Mouse (Mus musculus): ENCODE measurements around the gene Gm44973. TPM values are rescaled to one million over a fixed set of nuclear protein-coding genes. Genes with fewer than 3 reads are reported as not detected.
"Not testable (repeated sequence)": the region's sequence is repeated elsewhere in the genome, so short reads cannot be mapped to it uniquely, and the experiment has no call there.

Gene Gm44973
- polyA plus RNA-seq, 2 experiments from 2014 or later = 5.6 to 19.0 TPM

GRCm38 (mm10) chr7:5052438-5052837 lies 37.1 kb downstream of the Gm44973 start:
- no peak for ATAC-seq

GRCm38 (mm10) chr7:5052931-5053343 lies 37.6 kb downstream of the Gm44973 start:
- no peak for ATAC-seq

DNA sequence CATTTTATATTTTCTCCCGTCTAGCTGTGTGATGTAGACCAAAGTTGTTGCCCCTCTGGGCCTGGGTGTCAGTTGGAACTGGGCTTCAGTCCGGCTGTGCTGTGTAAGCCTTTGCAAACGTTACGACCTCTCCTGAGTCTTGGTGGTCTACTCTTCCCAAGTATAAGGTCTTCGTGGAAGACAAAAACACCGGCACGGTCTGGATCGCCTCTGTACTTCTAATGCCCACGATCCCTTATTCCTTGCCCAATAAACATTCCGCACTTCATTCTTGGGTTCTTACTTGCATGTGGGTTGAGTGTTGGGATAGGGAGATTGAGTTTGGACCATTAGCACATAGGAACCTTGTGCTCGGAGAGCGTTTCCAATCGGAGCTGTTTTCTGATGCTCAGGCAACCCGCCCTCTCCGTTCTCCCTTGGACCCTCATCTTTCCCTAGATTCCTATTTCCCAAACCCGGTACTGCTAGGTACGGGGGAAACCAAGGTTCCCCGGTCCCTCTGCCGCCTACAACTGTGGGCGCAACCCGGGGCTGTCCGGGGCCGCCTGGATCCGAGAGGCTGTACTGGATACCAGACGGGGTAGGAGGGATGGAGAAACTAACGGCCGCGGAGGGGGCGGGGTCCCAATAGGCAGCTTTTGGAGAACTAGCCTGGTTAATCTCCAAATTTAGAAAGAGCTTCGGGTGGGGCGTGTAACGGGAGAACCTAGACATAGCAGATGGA lies 38.3 kb downstream of the Gm44973 start:
- no peak for ATAC-seq

DNA sequence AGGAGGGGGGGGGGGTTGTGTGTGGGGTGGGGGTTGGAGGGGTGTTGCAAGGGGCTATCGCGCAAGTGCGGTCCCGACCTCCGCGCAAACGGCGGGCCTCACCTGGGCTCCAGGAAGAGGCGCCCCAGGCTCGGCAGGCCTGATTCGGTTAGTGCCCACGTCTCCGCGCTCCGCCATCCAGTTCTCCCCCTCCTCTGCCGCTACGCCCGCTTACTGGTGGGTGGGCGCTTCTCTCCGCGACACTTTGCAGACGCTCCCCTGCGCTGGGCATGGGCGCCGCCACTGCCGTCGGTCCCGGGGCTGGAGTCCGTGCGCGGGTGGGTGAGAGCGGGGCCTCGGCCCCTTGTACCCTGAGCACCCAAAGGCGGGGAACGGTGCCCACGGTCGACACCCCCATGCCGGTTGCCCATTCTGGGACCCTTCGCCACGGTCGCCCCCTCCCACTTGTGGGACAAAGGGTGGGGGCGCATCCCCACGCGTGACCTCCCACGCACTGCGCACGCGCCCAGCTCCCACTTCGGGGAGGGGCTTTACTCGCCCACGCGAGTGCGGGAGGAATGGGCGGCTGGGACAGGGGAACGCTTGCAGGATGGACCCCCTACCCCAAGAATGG lies 41.5 kb downstream of the Gm44973 start:
- ATAC-seq = no peak

- no peak for ATAC-seq
These were observed 42.1 kb downstream of the Gm44973 start for GRCm38 (mm10) chr7:5057381-5057780.

GRCm38 (mm10) chr7:5057804-5058203 lies 42.5 kb downstream of the Gm44973 start:
- no peak for ATAC-seq

- no peak for ATAC-seq
These were observed 43.3 kb downstream of the Gm44973 start for GRCm38 (mm10) chr7:5058631-5059030.

- ATAC-seq = no peak
These were observed 44.1 kb downstream of the Gm44973 start for GRCm38 (mm10) chr7:5059421-5059820.

DNA sequence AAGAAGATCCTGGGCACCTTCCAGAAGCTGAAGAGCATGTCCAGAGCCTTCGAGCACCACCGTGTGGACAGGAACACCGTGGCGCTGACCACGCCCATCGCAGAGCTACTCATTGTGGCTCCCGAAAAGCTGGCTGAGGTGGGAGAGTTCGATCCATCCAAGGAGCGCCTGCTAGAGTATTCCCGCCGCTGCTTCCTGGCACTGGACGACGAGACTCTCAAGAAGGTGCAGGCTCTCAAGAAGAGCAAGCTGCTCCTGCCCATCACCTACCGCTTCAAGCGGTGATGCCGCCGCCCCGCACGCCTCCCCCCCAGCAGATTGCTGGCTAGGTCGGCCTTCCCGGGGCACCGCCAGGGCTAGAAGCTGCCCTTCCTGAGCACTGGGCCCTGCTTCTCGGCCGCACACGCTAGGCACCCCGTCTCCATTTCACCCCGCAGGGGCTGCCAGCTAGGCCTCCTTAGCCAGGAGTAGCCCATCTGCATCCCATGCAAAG lies 45.0 kb downstream of the Gm44973 start:
- ATAC-seq = no peak

GRCm38 (mm10) chr7:5060944-5061773 lies 45.9 kb downstream of the Gm44973 start:
- ATAC-seq = peak; percentile 75

DNA sequence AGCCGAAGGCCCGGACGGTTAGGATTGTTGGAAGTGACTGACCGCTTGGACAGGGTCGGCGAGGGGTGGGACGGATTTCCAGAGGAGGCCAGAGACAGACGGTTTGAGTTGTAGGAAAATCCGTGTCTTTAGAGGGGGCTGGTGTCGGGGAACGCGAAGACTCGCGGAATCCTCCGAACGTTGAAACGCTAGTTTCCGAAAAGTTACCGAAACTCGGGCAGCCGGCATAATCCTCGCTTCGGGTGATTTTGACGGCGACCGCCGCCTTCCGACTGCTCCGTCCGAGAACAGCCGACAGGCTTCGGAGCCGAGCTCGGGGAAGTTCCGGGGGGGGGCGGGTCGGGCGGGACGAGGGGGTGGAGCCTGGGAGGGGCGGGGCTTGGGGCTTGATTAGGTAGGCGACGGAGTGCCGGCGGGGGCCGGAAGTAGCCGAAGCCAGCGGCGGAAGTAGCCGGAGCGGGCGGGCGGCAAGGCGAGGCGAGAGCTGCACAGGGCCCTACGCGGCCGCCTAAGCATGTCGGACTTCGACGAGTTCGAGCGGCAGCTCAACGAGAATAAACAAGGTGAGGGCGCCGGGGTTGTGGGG lies 46.6 kb downstream of the Gm44973 start, which contains the start of gene U2af2:
Gene U2af2 (plus strand): TSS at position 370 of the 586 bp plus-strand sequence.
- peak; percentile 25 for ATAC-seq

DNA sequence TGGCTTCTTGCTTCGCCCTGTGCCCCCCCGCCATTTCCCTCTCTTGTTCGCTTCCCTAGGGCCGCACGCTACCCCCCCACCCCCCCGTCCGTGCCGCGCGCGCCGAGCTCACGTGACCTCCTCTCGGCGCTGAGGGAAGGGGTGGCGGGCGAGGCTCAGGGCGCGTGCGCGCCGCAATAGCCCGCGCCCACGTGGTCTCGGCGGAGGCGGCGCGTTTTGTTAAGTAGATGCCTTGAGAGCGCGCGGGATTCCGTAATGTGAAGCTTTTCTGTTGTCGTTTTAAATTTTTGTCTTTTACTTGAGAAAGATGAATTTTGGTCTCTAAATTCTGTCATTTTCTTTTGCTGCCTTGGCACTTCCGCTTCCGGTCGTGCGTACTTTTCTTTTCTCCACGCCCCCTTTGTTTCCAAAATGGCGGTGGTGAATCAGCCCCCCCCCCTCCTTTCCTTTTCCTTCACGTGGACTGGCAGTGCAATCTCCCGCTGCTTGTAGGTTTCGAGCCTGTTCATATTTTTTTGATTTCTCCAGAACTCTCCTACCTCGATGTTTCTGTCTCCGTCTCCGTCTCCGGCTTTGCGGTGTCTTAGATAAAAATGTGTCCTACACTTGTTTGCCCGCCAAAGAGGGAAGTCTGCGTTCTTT lies 47.2 kb downstream of the Gm44973 start:
- peak; percentile 8 for ATAC-seq

- ATAC-seq = no peak
These were observed 49.6 kb downstream of the Gm44973 start for GRCm38 (mm10) chr7:5064886-5065285.

GRCm38 (mm10) chr7:5073586-5073985 lies 58.3 kb downstream of the Gm44973 start:
- no peak for ATAC-seq

DNA sequence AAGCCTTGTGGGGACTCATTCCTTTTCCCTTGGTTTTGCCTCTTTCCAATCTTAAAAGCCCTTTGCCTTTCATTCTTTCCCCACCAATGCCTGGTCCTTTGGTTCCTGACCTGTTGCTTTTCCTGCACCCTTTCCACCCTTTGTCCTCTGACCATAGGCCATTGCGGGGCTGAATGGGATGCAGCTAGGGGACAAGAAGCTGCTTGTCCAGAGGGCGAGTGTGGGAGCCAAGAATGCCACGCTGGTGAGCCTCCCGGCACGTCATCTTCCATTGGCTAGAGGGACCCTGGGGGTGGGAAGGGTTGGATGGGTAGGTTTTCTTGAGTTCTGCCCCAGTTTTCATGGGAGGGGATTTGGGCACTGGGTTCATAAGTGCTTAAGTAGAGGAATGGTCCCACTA lies 59.7 kb downstream of the Gm44973 start:
- no peak for ATAC-seq

GRCm38 (mm10) chr7:5076931-5077330 lies 61.6 kb downstream of the Gm44973 start:
- ATAC-seq = no peak

DNA sequence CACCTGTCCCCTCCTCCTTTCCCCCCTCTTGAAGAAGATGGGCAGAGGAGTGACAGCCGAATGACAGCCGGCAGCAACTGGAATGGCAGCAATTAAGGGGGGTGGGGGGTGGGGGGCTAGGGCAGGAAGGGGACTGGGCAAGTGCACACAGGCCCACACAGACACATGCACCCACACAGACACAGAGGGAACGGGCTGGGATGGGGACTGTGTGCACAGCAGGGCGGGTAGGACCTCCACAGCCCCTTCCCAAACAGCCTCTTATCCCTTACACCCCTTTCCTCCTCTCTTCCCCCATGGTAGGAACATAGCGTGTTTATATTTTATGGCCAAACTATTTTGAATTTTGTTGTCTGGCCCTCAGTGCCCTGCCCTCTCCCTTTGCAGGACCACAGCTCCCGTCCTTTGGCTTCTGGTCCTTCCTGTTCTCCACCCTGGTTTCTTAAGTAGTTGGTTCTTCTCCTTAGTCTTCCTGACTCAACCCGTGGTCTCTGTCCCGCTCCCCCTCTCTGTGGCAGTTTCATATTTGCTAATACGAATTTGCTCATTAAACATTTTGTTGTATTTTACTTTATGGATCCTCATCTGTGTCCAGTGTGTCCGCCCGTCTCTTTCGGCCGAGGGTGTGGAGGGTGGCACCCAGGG lies 64.2 kb downstream of the Gm44973 start:
- not testable (repeated sequence) for ATAC-seq

GRCm38 (mm10) chr7:5080010-5080751 lies 64.9 kb downstream of the Gm44973 start, which contains the start of gene Epn1:
Gene Epn1, plus strand, starts transcription at chr7:5080235.
- peak; percentile 96 for ATAC-seq

DNA sequence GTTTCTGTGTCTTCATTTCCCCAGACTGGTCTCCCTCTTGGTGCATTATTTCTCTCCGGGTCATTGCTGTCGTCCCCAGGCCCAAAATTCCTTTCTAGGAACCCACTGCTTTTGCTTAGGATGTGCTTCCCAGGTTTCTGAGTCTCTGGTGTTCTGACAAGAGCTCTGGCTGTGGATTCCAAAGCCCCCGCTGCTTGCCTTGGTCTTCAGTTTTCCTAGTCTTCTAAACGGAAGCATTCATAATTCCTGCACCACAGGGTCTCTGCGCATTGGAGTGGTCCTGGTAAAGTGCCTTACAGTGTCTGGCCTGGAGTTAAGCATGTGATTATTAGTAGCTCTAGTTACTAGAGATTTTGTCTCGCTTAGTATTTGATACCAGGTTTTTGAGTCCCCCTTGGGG lies 65.5 kb downstream of the Gm44973 start:
- ATAC-seq = no peak

DNA sequence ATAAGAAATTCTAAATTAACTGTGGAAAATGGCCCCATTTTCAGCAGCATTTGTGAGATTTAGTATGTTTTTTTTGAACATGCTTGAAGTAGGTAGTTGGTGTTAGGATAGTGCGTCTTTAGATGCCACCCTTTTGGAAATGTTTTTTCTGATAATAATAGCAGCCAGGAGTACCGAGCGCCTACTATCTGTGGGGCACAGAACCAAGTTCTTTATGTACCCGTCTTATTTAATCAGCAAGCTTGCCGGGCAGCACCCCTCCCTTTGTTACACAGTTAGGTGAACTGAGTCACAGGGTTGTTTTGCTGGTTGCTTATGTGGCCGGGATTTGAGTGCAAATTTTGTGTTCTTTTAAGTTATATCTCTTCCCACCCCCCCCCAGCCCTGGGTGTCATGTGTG lies 65.9 kb downstream of the Gm44973 start:
- ATAC-seq = no peak

DNA sequence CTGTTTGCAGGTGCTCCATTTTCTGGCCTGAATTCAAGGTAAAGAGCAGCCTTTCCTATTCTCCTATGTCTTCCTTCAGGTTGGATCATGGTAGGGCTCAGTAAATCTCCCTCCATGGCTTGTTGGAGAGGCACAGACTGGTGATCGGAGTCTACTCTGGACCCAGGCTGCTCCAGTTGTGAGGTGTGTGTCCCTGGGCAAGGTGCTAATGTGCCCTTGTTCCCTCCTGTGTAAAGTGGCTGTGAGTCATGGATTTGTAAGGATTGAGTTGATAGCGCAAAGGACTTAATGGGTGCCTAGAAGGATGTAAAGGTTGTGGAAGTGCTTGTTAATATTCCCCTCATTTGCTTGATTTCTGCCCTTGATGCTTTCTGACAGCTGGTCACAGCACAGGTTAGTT lies 66.6 kb downstream of the Gm44973 start:
- no peak for ATAC-seq
